Mouse (Mus musculus): ENCODE measurements around the gene AI593442. TPM values are rescaled to one million over a fixed set of nuclear protein-coding genes. Genes with fewer than 3 reads are reported as not detected.
A peak's percentile ranks its signal among the peaks of the same experiment; 100 is the strongest.

The AI593442 gene
- polyA plus RNA-seq (2015; fragmentation: Nextera tagmentation; extraction: Ambion mirVana), result 4.8 and 5.0 TPM in 2 replicates

DNA sequence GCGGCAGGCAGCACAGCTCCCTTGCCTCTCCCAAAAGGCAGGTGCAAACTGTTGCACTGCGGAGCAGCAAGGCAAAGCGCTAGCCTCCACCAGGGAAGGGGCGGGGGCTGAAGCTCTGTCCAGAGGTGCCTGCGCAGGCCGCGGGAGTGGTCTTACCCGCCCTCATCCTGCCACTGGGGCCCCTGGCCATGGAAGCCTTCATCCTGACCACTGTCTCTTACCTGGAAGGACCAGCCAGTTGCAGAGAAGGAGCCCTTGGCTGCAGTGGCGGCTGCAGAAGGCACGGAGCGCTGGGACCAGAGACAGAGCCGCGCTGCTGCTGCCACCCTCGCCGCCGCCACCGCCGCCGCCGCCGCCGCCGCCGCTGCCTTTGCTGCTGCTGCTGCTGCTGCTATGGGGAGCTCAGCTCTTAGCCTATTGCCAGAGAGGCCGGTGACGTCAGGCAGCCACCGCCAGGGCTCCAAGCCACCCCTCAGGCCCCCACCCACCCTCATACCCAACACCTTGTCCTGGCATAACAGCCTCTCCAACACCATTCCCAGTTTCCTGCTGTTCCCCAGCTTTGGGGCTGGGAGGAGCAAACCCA, at the start of gene AI593442:
AI593442 (minus strand) TSS at position 419 of the 586 bp plus-strand sequence.
- WGBS, result 0% methylated on average over 24 of the region's 27 CpGs
- Histone ChIP-seq H3K4me1 (peaks cover 21% of the 10 kb centered on the region), H3K4me2 (peak within 1 kb of the TSS; percentile 87), H3K27me3 (peaks cover 65% of the 10 kb centered on the region), H3K36me3 (no peaks in the 10 kb centered on the region), H3K27ac (no peak within 1 kb of the TSS), H3K9ac (peak within 1 kb of the TSS; percentile 65), H3K4me3 (peak within 1 kb of the TSS; percentile 53), H3K9me3 (no peaks in the 10 kb centered on the region)
- ATAC-seq (ENCODE audit: insufficient number of reproducible peaks, insufficient read depth, low FRiP score, low TSS enrichment, low read depth), result no peak

DNA sequence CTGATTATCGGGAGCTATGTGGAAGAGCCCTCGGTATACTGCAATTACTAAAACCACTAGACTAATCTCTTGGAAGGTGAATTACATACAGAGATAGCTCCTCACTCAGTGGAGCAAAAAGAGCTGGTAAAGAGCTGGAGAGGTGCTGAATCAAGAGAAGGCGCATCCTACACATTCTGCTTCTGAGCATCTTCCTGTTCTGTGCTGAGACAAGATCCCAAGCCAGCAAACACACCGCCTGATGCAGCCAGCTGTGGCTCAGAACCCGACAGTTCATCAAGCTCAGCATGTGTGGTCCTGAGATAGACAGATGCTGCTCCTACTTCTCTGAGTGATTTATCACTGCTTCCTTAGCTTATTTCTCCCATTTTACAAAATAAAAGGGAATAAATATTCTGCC, 49.2 kb upstream of the AI593442 start:
- H3K27me3 ChIP-seq, result no peaks in the 10 kb centered on the region
- no peak overlapping the region for H3K4me2 ChIP-seq
- no peaks in the 10 kb centered on the region for H3K9me3 ChIP-seq
- no peaks in the 10 kb centered on the region for H3K4me1 ChIP-seq
- no peak overlapping the region for H3K4me3 ChIP-seq
- H3K27ac ChIP-seq, result no peak overlapping the region
- WGBS, result 79% methylated on average over 5 of the region's 5 CpGs
- no peaks in the 10 kb centered on the region for H3K36me3 ChIP-seq
- ATAC-seq (ENCODE audit: insufficient number of reproducible peaks, insufficient read depth, low FRiP score, low TSS enrichment, low read depth), result no peak
- H3K9ac ChIP-seq, result no peak overlapping the region

DNA sequence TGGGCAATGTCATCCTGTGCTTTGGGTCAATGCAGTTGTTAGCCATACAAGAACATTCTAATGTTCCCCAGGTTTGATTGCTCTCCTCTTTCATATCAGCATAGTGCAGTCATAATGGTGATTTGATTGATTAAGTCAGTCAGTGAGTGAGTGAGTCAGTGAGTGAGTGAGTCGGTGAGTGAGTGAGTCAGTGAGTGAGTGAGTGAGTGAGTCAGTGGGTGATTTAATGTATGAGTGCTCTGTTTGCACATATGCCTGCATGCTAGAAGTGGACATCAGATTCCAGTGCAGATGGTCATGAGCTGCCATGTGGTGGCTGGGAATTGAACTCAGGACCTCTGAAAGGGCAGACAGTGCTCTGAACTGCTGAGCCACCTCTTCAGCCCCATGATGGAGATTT, 43.0 kb upstream of the AI593442 start:
- H3K9ac ChIP-seq, result no peak overlapping the region
- H3K27me3 ChIP-seq, result no peaks in the 10 kb centered on the region
- H3K4me3 ChIP-seq, result no peak overlapping the region
- H3K4me2 ChIP-seq, result no peak overlapping the region
- WGBS, result 93% methylated on average over 1 of the region's 1 CpGs
- H3K9me3 ChIP-seq, result no peaks in the 10 kb centered on the region
- H3K36me3 ChIP-seq, result no peaks in the 10 kb centered on the region
- H3K4me1 ChIP-seq, result no peaks in the 10 kb centered on the region
- no peak overlapping the region for H3K27ac ChIP-seq
- ATAC-seq (ENCODE audit: insufficient number of reproducible peaks, insufficient read depth, low FRiP score, low TSS enrichment, low read depth), result no peak

DNA sequence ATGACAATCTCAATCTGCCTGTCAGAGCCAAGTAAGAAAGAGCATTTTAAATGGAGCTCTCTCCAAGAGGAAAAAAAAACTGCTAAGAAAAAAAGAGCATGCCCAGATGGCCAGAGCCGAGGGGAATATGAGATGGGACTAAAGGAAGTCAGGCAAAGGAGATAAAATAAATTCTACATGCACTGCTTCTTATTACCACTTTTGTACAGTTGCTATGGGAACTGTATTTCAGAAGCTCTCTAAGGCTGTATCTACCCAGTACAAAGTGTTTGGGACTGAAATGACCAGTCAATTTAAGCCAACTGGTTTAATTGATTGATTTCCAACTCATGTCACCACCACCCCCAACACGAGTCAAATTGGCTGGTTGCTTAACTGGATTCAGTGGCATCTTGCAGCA, 40.0 kb upstream of the AI593442 start:
- Histone ChIP-seq H3K9me3 (no peaks in the 10 kb centered on the region), H3K36me3 (no peaks in the 10 kb centered on the region), H3K9ac (no peak overlapping the region), H3K27me3 (no peaks in the 10 kb centered on the region), H3K27ac (no peak overlapping the region), H3K4me3 (no peak overlapping the region), H3K4me1 (no peaks in the 10 kb centered on the region), H3K4me2 (no peak overlapping the region)
- WGBS, result 47% methylated on average over 2 of the region's 2 CpGs
- ATAC-seq (ENCODE audit: insufficient number of reproducible peaks, insufficient read depth, low FRiP score, low TSS enrichment, low read depth), result no peak

DNA sequence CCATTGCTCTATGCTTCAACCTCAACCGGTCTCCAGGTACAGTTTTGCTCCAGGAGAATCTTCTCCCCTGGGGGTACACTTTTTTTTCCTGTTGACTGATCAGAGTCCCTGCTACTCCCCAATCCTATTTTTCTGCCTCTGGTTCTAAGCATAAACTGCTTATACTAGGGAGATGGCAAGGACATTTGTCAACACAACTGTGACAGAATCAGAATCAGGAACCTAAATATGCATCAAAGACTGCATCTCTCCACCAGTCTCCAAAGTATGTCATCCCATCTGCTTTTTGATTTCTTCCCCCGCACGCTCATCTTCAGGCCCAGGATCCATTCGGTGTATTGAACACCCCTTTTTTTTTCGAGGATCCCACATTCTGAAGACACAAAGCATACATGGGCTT, 456 bp upstream of the AI593442 start:
- 63% methylated on average over 5 of the region's 5 CpGs for WGBS

DNA sequence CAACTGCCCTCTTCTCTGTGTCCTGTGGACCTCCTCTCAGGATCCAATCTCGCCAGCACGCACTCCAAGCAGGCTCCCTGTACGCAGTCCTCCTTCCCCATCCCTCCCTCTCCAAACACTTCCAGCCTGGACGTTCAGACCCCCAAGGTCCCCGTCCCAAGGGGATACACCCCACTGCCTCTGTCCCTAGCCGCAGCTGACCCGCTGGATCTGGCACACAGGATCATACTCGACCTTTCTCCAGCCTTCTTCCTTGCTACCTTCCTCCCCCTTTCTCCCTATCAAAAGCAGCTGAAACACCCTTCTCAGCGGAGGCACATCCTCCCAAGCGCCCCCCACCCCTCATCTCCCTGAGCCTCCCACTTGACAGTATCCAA, 753 bp downstream of the AI593442 start:
- H3K27ac ChIP-seq, result no peak overlapping the region
- no peaks in the 10 kb centered on the region for H3K9me3 ChIP-seq
- peaks cover 21% of the 10 kb centered on the region for H3K4me1 ChIP-seq
- H3K9ac ChIP-seq, result peak overlapping the region; percentile 65
- H3K4me3 ChIP-seq, result peak overlapping the region; percentile 53
- under 1% methylated on average over 10 of the region's 10 CpGs for WGBS
- H3K27me3 ChIP-seq, result peaks cover 65% of the 10 kb centered on the region
- no peaks in the 10 kb centered on the region for H3K36me3 ChIP-seq
- H3K4me2 ChIP-seq, result peak overlapping the region; percentile 87
- no peak for ATAC-seq (ENCODE audit: insufficient number of reproducible peaks, insufficient read depth, low FRiP score, low TSS enrichment, low read depth)

More for the DNA sequence above, 456 bp upstream of the AI593442 start:
- H3K9ac ChIP-seq, result no peak overlapping the region
- ATAC-seq (ENCODE audit: insufficient number of reproducible peaks, insufficient read depth, low FRiP score, low TSS enrichment, low read depth), result no peak
- peak overlapping the region; percentile 87 for H3K4me2 ChIP-seq
- peaks cover 65% of the 10 kb centered on the region for H3K27me3 ChIP-seq
- no peak overlapping the region for H3K27ac ChIP-seq
- no peaks in the 10 kb centered on the region for H3K9me3 ChIP-seq
- peak overlapping the region; percentile 53; the same call in 1 of the 2 replicates for H3K4me3 ChIP-seq
- no peaks in the 10 kb centered on the region for H3K36me3 ChIP-seq
- H3K4me1 ChIP-seq, result peaks cover 21% of the 10 kb centered on the region

DNA sequence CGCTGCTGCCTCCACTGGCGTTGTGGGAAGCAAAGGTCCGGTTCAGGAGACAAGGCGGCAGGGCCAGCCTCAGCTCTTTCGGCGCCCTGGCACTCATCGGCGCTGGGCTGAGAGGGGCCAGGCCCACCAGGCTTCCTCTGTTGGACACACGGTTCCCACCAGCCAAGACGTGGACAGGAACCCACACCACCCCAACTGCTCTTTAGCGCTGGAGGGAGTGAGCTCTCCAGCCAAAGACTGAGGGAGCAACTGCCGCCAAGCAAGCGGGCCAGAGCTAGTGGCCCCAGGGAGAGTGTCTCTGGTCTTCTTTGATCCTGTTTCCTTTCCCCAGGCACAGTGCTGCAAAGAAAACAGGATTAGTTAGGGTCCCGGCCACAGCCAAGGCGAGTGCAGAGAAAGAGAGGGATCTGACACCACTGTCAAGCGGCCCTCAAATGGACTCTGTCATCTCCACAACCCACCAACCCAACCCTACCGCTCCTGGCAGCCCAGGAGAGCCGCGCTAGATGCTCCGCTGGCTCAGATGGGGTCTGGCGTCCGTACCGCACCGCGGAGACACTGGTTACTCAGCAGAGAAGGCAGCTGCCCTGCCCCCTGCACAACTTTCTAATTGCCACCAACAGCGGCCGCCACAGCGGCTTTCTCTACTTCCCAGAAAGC, 1.3 kb downstream of the AI593442 start:
- Histone ChIP-seq H3K27me3 (peaks cover 65% of the 10 kb centered on the region), H3K9me3 (no peaks in the 10 kb centered on the region), H3K9ac (peak overlapping the region; percentile 65), H3K36me3 (no peaks in the 10 kb centered on the region), H3K4me3 (peak overlapping the region; percentile 53), H3K4me2 (peak overlapping the region; percentile 87), H3K27ac (no peak overlapping the region), H3K4me1 (peaks cover 21% of the 10 kb centered on the region)
- under 1% methylated on average over 28 of the region's 28 CpGs for WGBS
- ATAC-seq (ENCODE audit: insufficient number of reproducible peaks, insufficient read depth, low FRiP score, low TSS enrichment, low read depth), result no peak

DNA sequence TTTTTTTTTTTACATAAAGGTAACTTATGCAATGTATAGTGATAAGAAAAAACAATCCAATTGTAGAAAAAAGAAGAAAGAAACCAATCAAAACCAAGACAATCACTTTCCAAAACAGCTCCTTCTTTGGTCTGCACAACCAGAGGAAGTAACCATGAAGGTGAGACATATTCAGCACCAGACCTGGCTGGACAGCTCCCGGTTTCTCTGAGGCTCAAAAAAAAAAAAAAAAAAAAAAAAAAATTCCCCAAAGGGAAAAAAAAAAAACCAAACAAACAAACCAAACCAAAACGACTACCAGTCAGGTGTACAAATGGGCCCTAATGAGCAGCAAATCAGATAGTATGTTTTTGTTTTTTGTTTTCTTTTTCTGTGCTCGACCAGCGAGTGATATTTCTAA, 3.0 kb downstream of the AI593442 start:
- 15% methylated on average over 4 of the region's 4 CpGs for WGBS

DNA sequence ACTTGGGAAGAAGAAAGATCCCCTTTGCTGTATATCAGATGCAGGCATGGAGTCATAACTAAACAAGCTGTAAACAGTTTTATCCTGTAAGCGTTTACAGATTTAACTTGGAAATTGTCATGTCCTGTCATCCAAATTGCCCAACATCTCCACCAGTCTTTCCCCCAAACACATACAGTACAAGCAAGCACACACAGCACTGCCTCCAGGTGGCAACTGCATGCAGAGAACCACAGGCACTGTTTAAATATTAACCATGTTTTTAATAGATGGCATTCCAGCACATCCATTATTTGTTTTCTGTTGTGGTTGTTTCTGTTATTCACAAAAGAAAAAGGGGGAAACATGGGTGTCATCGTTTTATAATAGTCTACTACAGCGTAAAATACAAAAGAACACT, 3.6 kb downstream of the AI593442 start:
- ATAC-seq (ENCODE audit: insufficient number of reproducible peaks, insufficient read depth, low FRiP score, low TSS enrichment, low read depth), result no peak
- Histone ChIP-seq H3K9me3 (no peaks in the 10 kb centered on the region), H3K4me2 (no peak overlapping the region), H3K27ac (no peak overlapping the region), H3K36me3 (no peaks in the 10 kb centered on the region), H3K4me3 (no peak overlapping the region), H3K27me3 (peaks cover 53% of the 10 kb centered on the region), H3K9ac (no peak overlapping the region), H3K4me1 (peaks cover 21% of the 10 kb centered on the region)
- 62% methylated on average over 3 of the region's 3 CpGs for WGBS

More for the DNA sequence above, 3.0 kb downstream of the AI593442 start:
- Histone ChIP-seq H3K36me3 (no peaks in the 10 kb centered on the region), H3K9ac (no peak overlapping the region), H3K4me1 (peaks cover 21% of the 10 kb centered on the region), H3K9me3 (no peaks in the 10 kb centered on the region), H3K4me3 (no peak overlapping the region), H3K4me2 (no peak overlapping the region), H3K27me3 (peaks cover 59% of the 10 kb centered on the region), H3K27ac (no peak overlapping the region)
- ATAC-seq (ENCODE audit: insufficient number of reproducible peaks, insufficient read depth, low FRiP score, low TSS enrichment, low read depth), result no peak

DNA sequence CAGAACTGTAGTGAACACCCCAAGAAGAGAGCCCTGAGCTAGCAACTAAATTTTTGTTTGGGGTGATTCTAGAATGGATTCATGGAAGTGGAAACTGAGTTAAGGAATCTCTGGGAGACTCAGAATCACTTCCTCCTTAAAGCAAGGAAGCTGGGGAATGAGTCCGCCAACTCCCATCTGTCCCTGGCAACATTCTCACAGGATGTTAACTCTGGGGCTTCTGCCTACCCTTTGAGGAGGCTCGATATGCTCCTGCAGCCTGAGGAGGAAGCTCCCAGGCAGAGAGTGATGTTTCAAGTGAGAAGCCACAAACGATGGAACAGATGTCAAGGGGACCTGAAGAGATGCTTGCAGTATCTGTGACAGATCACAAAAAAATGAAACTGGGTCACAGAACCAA, 18.2 kb downstream of the AI593442 start:
- WGBS, result 75% methylated on average over 3 of the region's 3 CpGs
- no peak for ATAC-seq (ENCODE audit: insufficient number of reproducible peaks, insufficient read depth, low FRiP score, low TSS enrichment, low read depth)
- no peaks in the 10 kb centered on the region for H3K9me3 ChIP-seq

DNA sequence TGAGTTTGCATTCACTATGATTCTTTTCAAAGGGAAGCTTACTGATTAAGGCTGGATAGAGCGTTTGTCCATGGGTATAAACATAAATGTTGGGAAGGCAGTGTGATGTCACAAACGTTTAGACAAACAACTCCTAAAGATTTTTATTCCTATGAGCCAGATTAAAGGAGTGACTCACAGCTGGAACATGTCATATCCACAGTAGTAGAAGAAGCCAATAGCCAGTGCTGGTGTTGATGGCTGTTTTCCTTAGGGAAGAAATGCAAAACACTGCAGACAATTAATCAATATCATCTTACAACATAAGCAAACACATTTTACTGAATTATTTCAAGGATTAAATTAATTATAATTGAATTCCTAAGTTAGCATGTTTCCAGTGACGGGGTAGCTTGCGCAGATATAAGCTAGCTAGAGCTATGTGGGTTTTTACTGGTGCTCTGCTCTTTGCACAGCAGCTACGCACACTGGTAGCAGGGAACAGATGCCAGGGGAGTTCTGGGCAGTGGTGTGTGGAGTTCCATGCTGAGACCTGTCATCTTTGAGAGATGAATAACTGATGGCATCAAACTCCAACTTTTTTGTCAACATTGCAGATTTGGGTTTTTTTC, 29.1 kb downstream of the AI593442 start:
- ATAC-seq (ENCODE audit: insufficient number of reproducible peaks, insufficient read depth, low FRiP score, low TSS enrichment, low read depth), result no peak
- Histone ChIP-seq H3K9me3 (no peaks in the 10 kb centered on the region), H3K4me2 (no peak overlapping the region), H3K4me1 (peaks cover 7% of the 10 kb centered on the region; the same call in 1 of the 2 replicates), H3K9ac (no peak overlapping the region), H3K4me3 (no peak overlapping the region), H3K27ac (no peak overlapping the region), H3K36me3 (no peaks in the 10 kb centered on the region), H3K27me3 (no peaks in the 10 kb centered on the region)
- WGBS, result 70% methylated on average over 5 of the region's 5 CpGs

More for the DNA sequence above, 18.2 kb downstream of the AI593442 start:
- no peak overlapping the region for H3K4me2 ChIP-seq
- no peak overlapping the region for H3K9ac ChIP-seq
- H3K36me3 ChIP-seq, result no peaks in the 10 kb centered on the region
- H3K4me3 ChIP-seq, result no peak overlapping the region
- H3K27me3 ChIP-seq, result no peaks in the 10 kb centered on the region
- H3K4me1 ChIP-seq, result no peaks in the 10 kb centered on the region
- no peak overlapping the region for H3K27ac ChIP-seq

DNA sequence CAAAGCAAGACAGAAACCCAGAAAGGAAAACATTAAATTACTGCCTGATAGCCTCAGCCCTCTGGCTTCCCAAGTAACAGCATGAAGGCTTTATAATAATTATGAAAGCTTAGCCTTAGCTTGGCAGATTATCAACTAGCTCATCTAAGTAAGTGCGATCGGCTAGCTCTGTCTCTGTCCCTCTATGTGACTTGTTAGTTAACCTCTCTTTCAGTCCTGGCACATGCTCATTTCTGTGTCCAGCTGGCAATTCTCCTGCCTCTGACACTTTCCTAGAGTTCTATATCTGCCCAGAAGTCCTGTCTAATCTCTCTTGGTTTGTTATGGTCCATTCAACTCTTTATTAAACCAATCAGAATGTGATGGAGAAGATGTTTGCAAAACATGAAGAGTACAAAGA, 34.3 kb downstream of the AI593442 start:
- H3K36me3 ChIP-seq, result no peaks in the 10 kb centered on the region
- H3K4me2 ChIP-seq, result no peak overlapping the region
- H3K4me1 ChIP-seq, result peaks cover 10% of the 10 kb centered on the region; the same call in 1 of the 2 replicates
- no peaks in the 10 kb centered on the region for H3K9me3 ChIP-seq
- no peak overlapping the region for H3K4me3 ChIP-seq
- no peak overlapping the region for H3K27ac ChIP-seq
- H3K27me3 ChIP-seq, result no peaks in the 10 kb centered on the region
- no peak for ATAC-seq (ENCODE audit: insufficient number of reproducible peaks, insufficient read depth, low FRiP score, low TSS enrichment, low read depth)
- H3K9ac ChIP-seq, result no peak overlapping the region
- 82% methylated on average over 2 of the region's 2 CpGs for WGBS

All from embryonic facial prominence, embryonic 13.5 days (tissue).